Mouse (Mus musculus) midbrain, embryonic 15.5 days (tissue): ENCODE data around the gene Bmpr1a. TPM values are rescaled to one million over a fixed set of nuclear protein-coding genes. Genes with fewer than 3 reads are reported as not detected.
"Not testable (repeated sequence)": the region's sequence is repeated elsewhere in the genome, so short reads cannot be mapped to it uniquely, and the experiment has no call there.

Experiments
- ATAC-seq: fragments of 200-750 bp; cut with Nextera tagmentation; replicated peaks from 2 replicates; pipeline ENCODE4 v1.8.0; 2017; ENCODE audit warnings: moderate TSS enrichment
- H3K27ac ChIP-seq: fragments of 300-500 bp; sonication (generic); 2 replicates; pipeline ENCODE4 v1.5.1; 2015; ENCODE audit warnings: mild to moderate bottlenecking, inconsistent platforms
- H3K27me3 ChIP-seq: fragments of 300-500 bp; sonication (generic); replicated peaks from 2 replicates; pipeline ENCODE4 v1.6.1; 2015; ENCODE audit warnings: inconsistent platforms
- H3K36me3 ChIP-seq: fragments of 300-500 bp; sonication (generic); replicated peaks from 2 replicates; pipeline ENCODE4 v1.6.1; 2015; ENCODE audit warnings: inconsistent platforms
- H3K4me1 ChIP-seq: fragments of 300-500 bp; sonication (generic); 2 replicates; pipeline ENCODE4 v1.6.1; 2015; ENCODE audit warnings: inconsistent platforms
- H3K4me2 ChIP-seq: fragments of 300-500 bp; sonication (generic); 2 replicates; pipeline ENCODE4 v1.6.1; 2015; ENCODE audit warnings: inconsistent platforms, mild to moderate bottlenecking, moderate library complexity
- H3K4me3 ChIP-seq: fragments of 300-500 bp; sonication (generic); 2 replicates; pipeline ENCODE4 v1.5.1; 2015; ENCODE audit warnings: mild to moderate bottlenecking, inconsistent platforms
- H3K9ac ChIP-seq: fragments of 300-500 bp; sonication (generic); 2 replicates; pipeline ENCODE4 v1.6.1; 2015; ENCODE audit warnings: mild to moderate bottlenecking, inconsistent platforms
- H3K9me3 ChIP-seq: fragments of 300-500 bp; sonication (generic); 2 replicates; pipeline ENCODE4 v1.6.1; 2016; ENCODE audit warnings: inconsistent platforms
- WGBS: fragments of 180-500 bp; shearing (Covaris S2); methylation state at CpG from one replicate; pipeline ENCODE4 v1.1.7; 2015; ENCODE audit warnings: mixed read lengths; 5-methylcytosine and 5-hydroxymethylcytosine counted together
- polyA plus RNA-seq: library from polyadenylated mRNA; unstranded; fragments of >200 nt; fragmentation: Nextera tagmentation; extraction: Ambion mirVana; gene quantifications from 2 replicates; pipeline ENCODE4 v1.2.1, GENCODE M21; 2015

Bmpr1a gene
- polyA plus RNA-seq, 1 experiment from 2014 or later, result 15.2 TPM

DNA sequence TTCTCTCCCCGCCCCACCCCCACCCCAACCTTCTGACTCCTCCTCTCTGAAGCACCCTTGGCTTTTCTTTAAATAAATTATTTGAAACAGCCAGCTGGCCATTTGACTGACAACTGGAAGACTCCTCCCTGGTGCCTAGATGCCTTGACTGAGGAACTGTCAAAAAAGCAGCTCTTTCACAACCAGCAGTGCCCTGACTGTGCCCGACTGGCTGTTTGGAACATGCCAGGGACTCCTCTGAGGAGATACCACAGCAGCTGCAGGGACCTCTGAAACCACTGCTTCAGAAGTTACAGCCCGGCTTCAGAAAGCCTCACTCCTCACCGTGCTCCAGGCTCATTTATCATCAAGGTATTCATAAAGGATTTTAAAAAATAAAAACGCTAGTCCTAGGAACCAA, 58.8 kb downstream of the Bmpr1a start:
- H3K4me2 ChIP-seq, result no peak overlapping the region
- no peaks in the 10 kb centered on the region for H3K9me3 ChIP-seq
- no peak for ATAC-seq
- H3K27ac ChIP-seq, result no peak overlapping the region
- no peaks in the 10 kb centered on the region for H3K4me1 ChIP-seq
- H3K9ac ChIP-seq, result no peak overlapping the region
- H3K27me3 ChIP-seq, result no peaks in the 10 kb centered on the region
- 86% methylated on average over 5 of the region's 5 CpGs for WGBS
- peaks cover 6% of the 10 kb centered on the region; the same call in 1 of the 2 replicates for H3K36me3 ChIP-seq
- H3K4me3 ChIP-seq, result no peak overlapping the region

DNA sequence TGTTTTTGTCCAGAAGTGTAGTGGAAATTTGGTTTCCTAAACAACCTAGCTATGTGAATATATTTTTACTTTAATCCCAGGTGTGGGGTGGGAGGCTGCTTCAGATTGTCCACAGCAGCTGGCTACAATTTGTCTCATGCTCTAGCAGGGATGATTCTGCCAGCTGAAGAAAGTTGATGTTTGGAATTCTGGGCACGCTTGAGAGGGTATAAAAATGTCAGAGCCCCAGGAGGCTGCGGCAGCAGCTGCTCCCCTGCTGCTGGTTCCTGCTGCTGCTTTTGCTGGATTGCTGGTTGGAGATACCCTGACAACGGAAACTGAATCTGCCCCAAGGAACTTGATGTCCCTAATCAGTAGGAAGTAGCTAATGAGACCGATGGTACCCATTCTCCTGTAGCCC, 60.6 kb downstream of the Bmpr1a start:
- Histone ChIP-seq H3K27me3 (no peaks in the 10 kb centered on the region), H3K4me3 (no peak overlapping the region), H3K9me3 (no peaks in the 10 kb centered on the region), H3K27ac (no peak overlapping the region), H3K4me2 (no peak overlapping the region), H3K9ac (no peak overlapping the region), H3K36me3 (peaks cover 6% of the 10 kb centered on the region; the same call in 1 of the 2 replicates), H3K4me1 (no peaks in the 10 kb centered on the region)
- 33% methylated on average over 4 of the region's 4 CpGs for WGBS
- no peak for ATAC-seq

DNA sequence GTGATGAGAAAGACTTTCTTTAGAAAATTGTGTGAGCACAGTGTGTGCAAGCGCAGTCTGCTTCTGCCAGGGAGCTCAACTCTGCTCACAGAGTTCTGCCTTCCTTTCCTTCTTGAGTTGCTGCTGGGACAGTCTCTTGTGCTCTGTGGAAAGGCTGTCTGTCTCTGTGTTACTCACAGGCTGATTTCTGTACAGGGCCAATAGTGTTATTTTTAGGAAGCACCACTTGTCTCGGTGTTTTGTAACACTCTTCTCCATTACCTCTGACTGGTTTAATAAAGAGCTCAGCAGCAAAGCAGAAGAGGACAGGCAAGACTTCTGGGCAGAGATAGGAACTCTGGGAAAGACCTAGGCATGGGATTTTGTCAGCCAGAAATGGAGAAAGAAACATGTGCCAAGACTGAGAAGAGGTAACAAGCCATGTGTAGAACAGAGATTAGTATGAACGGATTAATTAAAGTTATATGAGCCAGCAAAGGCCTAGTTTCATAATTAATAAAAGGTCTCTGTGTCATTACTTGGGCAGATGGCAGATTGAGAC, 62.5 kb downstream of the Bmpr1a start:
- WGBS, result 93% methylated on average over 3 of the region's 3 CpGs
- no peak for ATAC-seq
- H3K4me1 ChIP-seq, result no peaks in the 10 kb centered on the region

DNA sequence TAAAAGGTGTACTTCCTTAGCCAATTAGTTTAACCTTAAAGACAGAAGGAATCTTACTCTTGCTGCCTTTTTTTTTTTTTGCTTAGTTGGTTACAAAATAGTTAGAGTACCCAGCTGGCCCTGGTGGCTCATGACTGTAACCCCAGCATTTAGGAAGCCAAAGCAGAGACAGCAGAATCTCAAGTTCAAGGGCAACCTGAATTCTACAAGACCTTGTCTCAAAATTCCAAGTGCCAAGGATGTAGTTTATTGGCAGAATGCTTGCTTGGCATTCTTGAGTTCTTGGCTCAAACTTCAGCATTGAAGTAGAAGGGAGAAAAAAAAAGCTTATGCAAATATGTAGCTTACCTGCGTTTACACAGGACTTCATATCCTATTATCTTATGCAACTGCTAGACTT, 74.1 kb downstream of the Bmpr1a start:
- Histone ChIP-seq H3K4me3 (no peak overlapping the region), H3K27ac (no peak overlapping the region), H3K4me2 (no peak overlapping the region), H3K9ac (no peak overlapping the region), H3K4me1 (no peaks in the 10 kb centered on the region), H3K36me3 (peaks cover 14% of the 10 kb centered on the region; the same call in 1 of the 2 replicates), H3K27me3 (no peaks in the 10 kb centered on the region), H3K9me3 (no peaks in the 10 kb centered on the region)
- ATAC-seq, result no peak
- 96% methylated on average over 1 of the region's 1 CpGs for WGBS

More for the DNA sequence above, 62.5 kb downstream of the Bmpr1a start:
- Histone ChIP-seq H3K9ac (no peak overlapping the region), H3K4me3 (no peak overlapping the region), H3K27me3 (no peaks in the 10 kb centered on the region), H3K27ac (no peak overlapping the region), H3K9me3 (no peaks in the 10 kb centered on the region), H3K36me3 (peaks cover 6% of the 10 kb centered on the region; the same call in 1 of the 2 replicates), H3K4me2 (no peak overlapping the region)

DNA sequence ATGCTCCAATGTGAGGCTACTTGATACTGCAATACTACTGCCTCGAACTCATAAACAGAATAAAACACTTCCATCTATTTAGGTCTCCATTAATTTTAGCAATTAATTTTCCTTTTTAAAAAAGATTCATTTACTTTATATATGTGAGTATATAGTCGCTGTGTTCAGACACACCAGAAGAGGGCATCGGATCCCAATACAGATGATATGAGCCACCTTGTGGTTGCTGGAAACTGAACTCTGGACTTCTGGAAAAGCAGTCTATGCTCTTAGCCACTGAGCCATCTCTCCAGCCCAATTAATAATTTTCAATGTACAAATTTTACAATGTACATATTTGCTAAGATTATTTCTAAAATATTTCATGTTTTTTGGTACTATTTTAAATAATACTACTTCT, 74.9 kb downstream of the Bmpr1a start:
- no peak overlapping the region for H3K9ac ChIP-seq
- H3K4me1 ChIP-seq, result no peaks in the 10 kb centered on the region
- no peaks in the 10 kb centered on the region for H3K27me3 ChIP-seq
- H3K27ac ChIP-seq, result no peak overlapping the region
- peaks cover 14% of the 10 kb centered on the region; the same call in 1 of the 2 replicates for H3K36me3 ChIP-seq
- H3K9me3 ChIP-seq, result no peaks in the 10 kb centered on the region
- no peak for ATAC-seq
- WGBS, result 94% methylated on average over 3 of the region's 3 CpGs
- H3K4me3 ChIP-seq, result no peak overlapping the region
- H3K4me2 ChIP-seq, result no peak overlapping the region

DNA sequence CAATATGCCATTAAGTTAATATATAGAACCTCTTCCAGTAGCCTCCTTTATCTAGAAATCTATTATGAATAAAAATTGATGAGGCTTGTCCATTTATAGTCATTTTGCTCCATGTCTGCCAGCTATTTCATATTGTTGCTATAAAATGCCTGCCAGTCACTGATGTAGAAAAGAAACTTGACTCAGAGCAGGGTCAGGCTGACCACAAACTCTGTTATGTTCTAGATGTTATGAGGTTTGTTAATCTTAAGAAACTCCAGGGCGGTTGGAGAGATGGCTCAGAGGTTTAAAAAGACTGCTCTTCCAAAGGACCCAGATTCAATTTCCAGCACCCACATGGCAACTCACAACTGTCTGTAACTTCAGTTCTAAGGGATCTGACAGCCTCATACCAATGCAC, 82.1 kb downstream of the Bmpr1a start:
- Histone ChIP-seq H3K4me3 (no peak overlapping the region), H3K36me3 (peaks cover 25% of the 10 kb centered on the region), H3K4me2 (no peak overlapping the region), H3K9me3 (no peaks in the 10 kb centered on the region), H3K27ac (no peak overlapping the region), H3K4me1 (no peaks in the 10 kb centered on the region), H3K9ac (no peak overlapping the region), H3K27me3 (no peaks in the 10 kb centered on the region)
- whole genome bisulfite sequencing, result 91% methylated on average over 1 of the region's 1 CpGs
- ATAC-seq, result no peak

DNA sequence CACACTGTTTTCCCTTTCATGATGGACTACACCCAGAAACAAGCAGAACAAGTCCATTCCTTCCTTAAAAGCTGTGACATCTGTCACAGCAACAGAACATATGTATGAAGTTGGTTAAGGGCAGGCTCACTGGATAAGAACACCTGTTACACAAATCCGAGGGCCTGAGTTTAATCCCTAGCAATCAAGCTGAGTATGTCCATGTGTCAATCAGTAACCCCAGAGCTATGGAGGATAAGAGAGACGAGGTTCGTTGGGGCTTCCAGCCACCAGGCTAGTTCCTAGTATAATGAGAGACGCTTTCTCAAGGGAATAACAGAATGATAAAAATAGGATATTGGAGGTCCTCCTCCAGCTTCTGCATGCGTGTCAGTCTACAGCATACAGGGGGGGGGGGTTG, 85.6 kb downstream of the Bmpr1a start:
- Histone ChIP-seq H3K4me2 (no peak overlapping the region), H3K9me3 (no peaks in the 10 kb centered on the region), H3K9ac (no peak overlapping the region), H3K4me3 (no peak overlapping the region), H3K4me1 (no peaks in the 10 kb centered on the region), H3K27ac (no peak overlapping the region), H3K36me3 (peaks cover 26% of the 10 kb centered on the region), H3K27me3 (no peaks in the 10 kb centered on the region)
- ATAC-seq, result no peak
- WGBS, result 65% methylated on average over 5 of the region's 5 CpGs

DNA sequence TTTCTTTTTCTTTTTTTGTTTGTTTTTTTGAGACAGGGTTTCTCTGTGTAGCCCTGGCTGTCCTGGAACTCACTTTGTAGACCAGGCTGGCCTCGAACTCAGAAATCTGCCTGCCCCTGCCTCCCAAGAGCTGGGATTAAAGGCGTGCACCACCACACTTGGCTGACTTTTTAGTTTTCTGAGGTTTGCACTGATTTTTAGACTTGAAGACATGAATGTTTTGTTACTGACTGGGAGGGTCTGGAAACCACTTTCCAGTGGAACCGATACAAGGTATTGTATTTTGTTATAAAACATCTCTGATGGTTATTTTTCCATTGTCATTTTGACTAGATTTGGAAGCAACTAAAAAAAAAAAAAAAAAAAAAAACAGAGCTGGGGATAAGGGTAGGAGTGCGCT, 86.2 kb downstream of the Bmpr1a start:
- H3K9me3 ChIP-seq, H3K4me2 ChIP-seq, ATAC-seq, H3K4me3 ChIP-seq, H3K4me1 ChIP-seq, H3K27me3 ChIP-seq, H3K9ac ChIP-seq, H3K27ac ChIP-seq: not testable (repeated sequence)
- H3K36me3 ChIP-seq, result peaks cover 24% of the 10 kb centered on the region; the same call in 1 of the 2 replicates
- 94% methylated on average over 4 of the region's 4 CpGs for WGBS

DNA sequence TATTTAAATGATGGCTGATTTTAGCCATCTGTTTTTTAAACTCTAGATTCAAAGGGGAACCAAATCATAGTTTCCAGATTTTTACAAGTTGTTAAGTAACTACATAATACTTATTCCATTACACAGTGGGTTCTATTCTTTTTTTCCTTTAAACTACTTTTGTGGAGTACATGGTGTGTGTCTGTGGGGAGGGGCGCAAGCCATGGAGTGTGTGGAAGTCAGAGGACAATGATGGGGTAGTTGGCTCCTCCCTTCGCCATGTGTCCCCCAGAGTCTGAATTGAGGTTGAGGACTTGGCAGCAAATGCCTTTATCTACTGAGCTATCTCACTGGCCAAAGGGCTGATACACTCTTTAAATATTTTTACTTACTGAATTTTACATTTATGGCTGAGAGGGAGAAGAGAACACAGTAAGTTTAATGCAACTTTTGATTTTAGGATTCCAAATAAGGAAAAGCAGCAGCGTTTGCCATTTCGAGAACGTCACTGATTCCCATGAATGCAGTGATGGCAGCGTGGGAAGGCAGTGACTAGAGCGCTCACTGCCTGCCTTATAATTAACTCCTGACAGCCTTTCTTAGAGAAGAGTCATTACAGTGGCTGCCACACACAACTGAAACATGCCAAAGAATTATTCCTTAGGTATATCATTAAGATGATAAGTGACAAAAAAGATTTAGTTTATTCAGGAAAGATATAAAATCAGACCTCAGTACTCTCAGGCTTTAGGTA, 90.8 kb downstream of the Bmpr1a start:
- Histone ChIP-seq H3K9me3 (no peaks in the 10 kb centered on the region), H3K27me3 (no peaks in the 10 kb centered on the region), H3K4me3 (no peak overlapping the region), H3K4me2 (no peak overlapping the region), H3K36me3 (peaks cover 22% of the 10 kb centered on the region; the same call in 1 of the 2 replicates), H3K9ac (no peak overlapping the region), H3K4me1 (no peaks in the 10 kb centered on the region), H3K27ac (no peak overlapping the region)
- 91% methylated on average over 7 of the region's 7 CpGs for WGBS
- no peak for ATAC-seq

DNA sequence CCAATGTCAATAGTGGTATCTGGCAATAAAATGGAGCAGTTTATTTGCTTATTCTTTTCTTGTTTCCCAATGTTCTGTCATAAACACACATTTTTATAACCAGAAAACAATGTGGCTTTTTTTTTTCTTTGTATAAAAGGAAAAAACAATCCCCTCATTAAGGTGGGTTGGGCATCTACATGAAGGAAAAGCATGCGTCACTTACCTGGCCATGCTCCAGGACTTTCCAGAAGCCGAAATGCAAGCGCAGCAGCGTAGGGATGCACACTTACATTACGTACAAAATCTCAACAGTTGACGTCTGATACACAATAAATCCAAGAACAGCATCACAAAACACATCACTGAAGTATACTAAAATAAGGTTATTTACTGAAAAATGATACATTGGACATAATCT, 92.4 kb downstream of the Bmpr1a start:
- H3K27ac ChIP-seq, result no peak overlapping the region
- no peaks in the 10 kb centered on the region for H3K4me1 ChIP-seq
- no peak overlapping the region for H3K9ac ChIP-seq
- WGBS, result 97% methylated on average over 6 of the region's 6 CpGs
- H3K27me3 ChIP-seq, result no peaks in the 10 kb centered on the region
- H3K36me3 ChIP-seq, result peaks cover 22% of the 10 kb centered on the region; the same call in 1 of the 2 replicates
- H3K4me2 ChIP-seq, result no peak overlapping the region
- ATAC-seq, result no peak
- H3K4me3 ChIP-seq, result no peak overlapping the region
- H3K9me3 ChIP-seq, result no peaks in the 10 kb centered on the region

DNA sequence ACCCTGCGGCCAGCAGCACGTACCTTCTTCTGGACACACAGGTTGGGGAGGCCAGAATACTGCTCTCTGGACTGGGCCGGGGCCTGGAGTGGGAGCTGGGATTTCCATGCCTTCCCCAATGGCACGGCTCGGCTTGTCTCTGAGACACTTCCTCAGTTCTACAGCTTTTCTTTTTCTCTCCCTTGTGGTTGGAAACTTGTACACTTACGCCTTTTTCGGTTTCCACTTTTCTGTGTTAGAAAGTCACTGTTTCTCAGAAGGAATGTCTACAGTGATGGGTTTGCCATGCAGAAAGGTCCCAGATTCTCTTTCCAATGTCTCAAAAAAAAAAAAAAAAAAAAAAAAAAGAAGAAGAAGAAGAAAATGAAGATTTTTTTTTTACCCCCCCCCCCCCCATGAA, 99.7 kb downstream of the Bmpr1a start:
- no peak overlapping the region for H3K4me3 ChIP-seq
- no peak overlapping the region for H3K27ac ChIP-seq
- WGBS, result 98% methylated on average over 7 of the region's 7 CpGs
- H3K36me3 ChIP-seq, result peaks cover 3% of the 10 kb centered on the region; the same call in 1 of the 2 replicates
- H3K9ac ChIP-seq, result no peak overlapping the region
- H3K27me3 ChIP-seq, result no peaks in the 10 kb centered on the region
- no peak for ATAC-seq
- no peaks in the 10 kb centered on the region for H3K4me1 ChIP-seq
- H3K9me3 ChIP-seq, result no peaks in the 10 kb centered on the region
- H3K4me2 ChIP-seq, result no peak overlapping the region

DNA sequence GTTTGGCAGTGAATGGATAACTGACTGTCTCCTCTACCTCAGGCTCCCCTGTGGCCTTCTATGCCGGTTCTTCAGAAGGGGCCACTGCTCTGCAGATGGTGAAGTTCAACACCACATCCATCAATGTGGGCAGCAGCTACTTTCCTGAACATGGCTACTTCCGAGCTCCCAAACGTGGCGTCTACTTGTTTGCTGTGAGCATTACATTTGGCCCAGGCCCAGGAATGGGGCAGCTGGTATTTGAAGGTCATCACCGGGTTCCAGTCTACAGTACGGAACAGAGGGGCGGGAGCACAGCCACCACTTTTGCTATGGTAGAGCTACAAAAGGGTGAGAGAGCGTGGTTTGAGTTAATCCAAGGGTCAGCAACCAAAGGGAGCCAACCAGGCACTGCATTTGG, 100.3 kb downstream of the Bmpr1a start:
- Histone ChIP-seq H3K36me3 (peaks cover 3% of the 10 kb centered on the region; the same call in 1 of the 2 replicates), H3K4me3 (no peak overlapping the region), H3K27me3 (no peaks in the 10 kb centered on the region), H3K9ac (no peak overlapping the region), H3K4me2 (no peak overlapping the region), H3K4me1 (no peaks in the 10 kb centered on the region), H3K27ac (no peak overlapping the region), H3K9me3 (no peaks in the 10 kb centered on the region)
- 86% methylated on average over 8 of the region's 8 CpGs for WGBS
- no peak for ATAC-seq

DNA sequence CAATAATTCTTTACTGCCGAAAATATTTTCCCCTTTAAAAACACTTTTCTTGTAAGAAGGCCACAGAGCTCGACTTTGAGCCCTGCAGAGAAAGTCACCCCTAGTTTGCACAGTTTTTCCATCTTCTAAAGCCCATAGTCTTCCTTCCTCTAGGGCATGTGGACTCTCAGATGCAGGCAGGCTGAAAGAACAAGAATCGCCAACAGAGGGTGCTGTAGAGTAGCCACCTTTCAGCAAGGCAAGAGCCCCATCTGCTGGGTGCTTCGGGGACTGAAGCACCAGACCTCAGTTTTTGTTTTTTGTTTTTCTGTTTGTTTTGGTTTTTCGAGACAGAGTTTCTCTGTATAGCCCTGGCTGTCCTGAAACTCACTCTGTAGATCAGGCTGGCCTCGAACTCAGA, 102.0 kb downstream of the Bmpr1a start:
- 58% methylated on average over 6 of the region's 6 CpGs for WGBS
- H3K4me3 ChIP-seq, result no peak overlapping the region
- H3K4me2 ChIP-seq, result no peak overlapping the region
- peaks cover 3% of the 10 kb centered on the region; the same call in 1 of the 2 replicates for H3K36me3 ChIP-seq
- H3K4me1 ChIP-seq, result no peaks in the 10 kb centered on the region
- ATAC-seq, result no peak
- no peaks in the 10 kb centered on the region for H3K9me3 ChIP-seq
- H3K9ac ChIP-seq, result no peak overlapping the region
- no peak overlapping the region for H3K27ac ChIP-seq
- no peaks in the 10 kb centered on the region for H3K27me3 ChIP-seq
